Mouse (Mus musculus) stomach, postnatal 0 days (tissue): ENCODE measurements around the gene Gm10197.

Experiments used
- CTCF ChIP-seq: IDR thresholded peaks from 2 replicates; pipeline ENCODE4 v1.5.1; 2016; ENCODE audit warnings: antibody characterized with exemption, low read depth, mild to moderate bottlenecking, moderate library complexity
- EP300 ChIP-seq: optimal IDR thresholded peaks from 2 replicates; pipeline ENCODE3; 2016; ENCODE audit warnings: antibody characterized with exemption

DNA sequence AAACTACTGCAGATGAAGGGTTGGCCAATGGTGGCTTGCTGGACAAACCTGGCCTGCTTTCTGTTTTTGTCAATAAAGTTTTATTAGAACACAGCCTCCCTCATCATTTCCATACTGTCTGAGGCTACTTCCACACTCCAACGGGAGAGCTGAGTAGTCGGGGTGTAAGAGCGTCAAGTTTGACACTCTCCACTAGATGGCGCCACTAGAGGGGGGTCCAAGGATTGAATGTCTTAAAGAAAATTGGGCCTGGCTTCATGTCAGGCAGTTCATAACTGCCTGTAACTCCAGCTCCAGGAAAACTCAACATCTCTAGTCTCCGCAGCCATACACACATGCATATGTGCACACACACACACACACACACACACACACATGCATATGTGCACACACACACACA lies 48.3 kb upstream of the Gm10197 start:
- TF ChIP-seq CTCF (peak; percentile 83), EP300 (no peak)
